Comparison of ENCODE assay signal across 9 mouse cellular contexts in genomic region chr7:80441986-80442904, GRCm38 (mm10). TPM values are rescaled to one million over a fixed set of nuclear protein-coding genes. Genes with fewer than 3 reads are reported as not detected.
DNase-seq lines count a peak whose midpoint lies in the region; ATAC-seq and TF ChIP-seq lines count a peak whose summit lies in the region.
"Had no signal": no experiment of that assay in that cellular context is flagged by ENCODE, and none has a peak within 500 bp of the region (broad histone marks: within the 10 kb centered on the region; RNA-seq: fewer than 3 reads in every experiment).

No protein-coding gene starts in this region.

- no peaks in the 10 kb centered on the region for H3K79me2 ChIP-seq in heart, adult 2 months (replicated peaks; ENCODE audit: control insufficient read depth, insufficient read depth, low read length)

- peak overlapping the region; percentile 13; the same call in 1 of the 2 replicates for H3K27ac ChIP-seq in heart, embryonic 13.5 days (replicated peaks)
- H3K27ac ChIP-seq in heart, adult 2 months = no peak overlapping the region
- 0 out of 2 replicates have a peak overlapping the region, but pooled peaks have one; percentile 12 for H3K27ac ChIP-seq in embryonic facial prominence, embryonic 14.5 days (replicated peaks; ENCODE audit: low read depth, low read length)
- no peak overlapping the region for H3K27ac ChIP-seq in midbrain, embryonic 10.5 days (replicated peaks)

- WGBS in heart, embryonic 13.5 days = 63% methylated on average over 11 of the region's 11 CpGs
- WGBS in heart, adult 2 months = 77% methylated on average over 11 of the region's 11 CpGs
- WGBS in embryonic facial prominence, embryonic 14.5 days = 44% methylated on average over 11 of the region's 11 CpGs
- WGBS in midbrain, embryonic 10.5 days = 64% methylated on average over 11 of the region's 11 CpGs

- peak overlapping the region; percentile 51 for H3K9ac ChIP-seq in heart, embryonic 13.5 days
- no peak overlapping the region for H3K9ac ChIP-seq in heart, adult 2 months (ENCODE audit: low read depth, low read length)
- no peak overlapping the region for H3K9ac ChIP-seq in embryonic facial prominence, embryonic 14.5 days (ENCODE audit: low read depth, low read length)

- no peaks in the 10 kb centered on the region for H3K36me3 ChIP-seq in heart, embryonic 13.5 days
- no peaks in the 10 kb centered on the region for H3K36me3 ChIP-seq in heart, adult 2 months (ENCODE audit: control insufficient read depth, insufficient read depth, low read length)
- H3K36me3 ChIP-seq in embryonic facial prominence, embryonic 14.5 days (ENCODE audit: control insufficient read depth, insufficient read depth, low read length) = no peaks in the 10 kb centered on the region
- H3K36me3 ChIP-seq in midbrain, embryonic 10.5 days = no peaks in the 10 kb centered on the region

- no peak overlapping the region for H3K4me3 ChIP-seq in heart, embryonic 13.5 days
- no peak overlapping the region for H3K4me3 ChIP-seq in heart, adult 2 months
- no peak overlapping the region for H3K4me3 ChIP-seq in embryonic facial prominence, embryonic 14.5 days (ENCODE audit: low read depth, low read length)
- no peak overlapping the region for H3K4me3 ChIP-seq in midbrain, embryonic 10.5 days

- intact Hi-C loops in heart, adult 2 months (cut with DNase I) = no loop called here

- no peak for TF ChIP-seq POLR2A in heart, adult 2 months (IDR thresholded peaks at IDR 0.05; ENCODE audit: insufficient read depth, low read depth, low read length)

- no peak for ATAC-seq in heart, embryonic 13.5 days (ENCODE audit: extremely low read depth, insufficient number of reproducible peaks, low FRiP score, low TSS enrichment)
- ATAC-seq in embryonic facial prominence, embryonic 14.5 days (ENCODE audit: low read depth) = peak; percentile 38; the same call in 1 of the 2 replicates
- ATAC-seq: inflammation-experienced regulatory T-cells, adult 6 months had no signal

- H3K27me3 ChIP-seq in heart, embryonic 13.5 days (replicated peaks) = no peaks in the 10 kb centered on the region
- H3K27me3 ChIP-seq in heart, adult 2 months (ENCODE audit: control insufficient read depth, insufficient read depth, low read length) = no peaks in the 10 kb centered on the region
- no peaks in the 10 kb centered on the region for H3K27me3 ChIP-seq in embryonic facial prominence, embryonic 14.5 days (replicated peaks; ENCODE audit: control insufficient read depth, insufficient read depth, low read length)
- peaks cover 10% of the 10 kb centered on the region; the same call in 1 of the 2 replicates for H3K27me3 ChIP-seq in midbrain, embryonic 10.5 days (ENCODE audit: low read depth, poor library complexity, severe bottlenecking)

- no peak for TF ChIP-seq EP300 in heart, adult 2 months (IDR thresholded peaks at IDR 0.05; ENCODE audit: insufficient read depth, low read depth, low read length)

- no peaks in the 10 kb centered on the region for H3K9me3 ChIP-seq in heart, embryonic 13.5 days
- H3K9me3 ChIP-seq in embryonic facial prominence, embryonic 14.5 days (ENCODE audit: control insufficient read depth, low read length) = no peaks in the 10 kb centered on the region
- H3K9me3 ChIP-seq in midbrain, embryonic 10.5 days (replicated peaks) = no peaks in the 10 kb centered on the region

- peaks cover 84% of the 10 kb centered on the region for H3K4me1 ChIP-seq in heart, embryonic 13.5 days
- H3K4me1 ChIP-seq in heart, adult 2 months (ENCODE audit: control insufficient read depth, insufficient read depth, low read length) = peaks cover 21% of the 10 kb centered on the region
- H3K4me1 ChIP-seq in embryonic facial prominence, embryonic 14.5 days (ENCODE audit: control insufficient read depth, insufficient read depth, low read length) = peaks cover 26% of the 10 kb centered on the region
- peaks cover 38% of the 10 kb centered on the region for H3K4me1 ChIP-seq in midbrain, embryonic 10.5 days

- H3K4me2 ChIP-seq in heart, embryonic 13.5 days = no peak overlapping the region
- no peak overlapping the region for H3K4me2 ChIP-seq in embryonic facial prominence, embryonic 14.5 days (ENCODE audit: low read depth, low read length)

- TF ChIP-seq CTCF in heart, adult 2 months (IDR thresholded peaks at IDR 0.05) = no peak

- DNase-seq in heart, adult 2 months = no peak
- DNase-seq in right cerebral cortex, postnatal 4 days = peak; percentile 38
- no peak for DNase-seq in right cerebral cortex, adult 2 months (ENCODE audit: low spot score in 2 of 2)
- DNase-seq in embryonic facial prominence, embryonic 14.5 days (ENCODE audit: low spot score) = peak; percentile 69
- peak; percentile 59 for DNase-seq in retina, postnatal 1 day
- DNase-seq in urinary bladder, postnatal 4 days (ENCODE audit: low spot score in 2 of 2) = no peak
- DNase-seq in midbrain, embryonic 10.5 days (ENCODE audit: low spot score) = no peak

RNA-seq across cellular contexts. Expression of gene Furin, which starts 37.0 kb away (rescaled TPM):
- polyA plus RNA-seq in heart, embryonic 13.5 days (2015; fragmentation: Nextera tagmentation; extraction: Ambion mirVana) = 14.2 and 14.8 TPM in 2 replicates
- 100 to 1,000 TPM; 108 to 129 TPM for total RNA-seq in heart, adult 2 months (2021)
- polyA plus RNA-seq in heart, adult 2 months (2012; rRNA removed) = 64.9 and 79.4 TPM in 2 replicates
- polyA plus RNA-seq in embryonic facial prominence, embryonic 14.5 days (2014; fragmentation: Nextera tagmentation; extraction: Ambion mirVana) = 17.2 and 18.4 TPM in 2 replicates
- 3.0 and 3.9 TPM in 2 replicates for polyA plus RNA-seq in midbrain, embryonic 10.5 days (2016; fragmentation: Nextera tagmentation; extraction: Ambion mirVana)

RNA-seq across cellular contexts. Expression of gene Fes, which starts 54.5 kb away (rescaled TPM):
- 10.7 and 10.8 TPM in 2 replicates for polyA plus RNA-seq in heart, embryonic 13.5 days (2015; fragmentation: Nextera tagmentation; extraction: Ambion mirVana)
- 1 to 10 TPM; 8.9 to 9.8 TPM for total RNA-seq in heart, adult 2 months (2021)
- 15.4 and 17.3 TPM in 2 replicates for polyA plus RNA-seq in heart, adult 2 months (2012; rRNA removed)
- polyA plus RNA-seq in embryonic facial prominence, embryonic 14.5 days (2014; fragmentation: Nextera tagmentation; extraction: Ambion mirVana) = 14.6 and 15.7 TPM in 2 replicates
- 9.1 and 11.8 TPM in 2 replicates for polyA plus RNA-seq in midbrain, embryonic 10.5 days (2016; fragmentation: Nextera tagmentation; extraction: Ambion mirVana)

Comparison
In these comparisons a context has a peak if more than half of its experiments do, and no peak if none do; other contexts are left out.
1. H3K27ac ChIP-seq: peak in heart, embryonic 13.5 days (single experiment) and embryonic facial prominence, embryonic 14.5 days (single experiment); none in heart, adult 2 months (single experiment) and midbrain, embryonic 10.5 days (single experiment).
2. DNase-seq: peak in right cerebral cortex, postnatal 4 days (single experiment), embryonic facial prominence, embryonic 14.5 days (single experiment) and retina, postnatal 1 day (single experiment); none in heart, adult 2 months (0 of 2), right cerebral cortex, adult 2 months (0 of 2), urinary bladder, postnatal 4 days (0 of 2) and midbrain, embryonic 10.5 days (single experiment).